Mouse (Mus musculus) gastrocnemius, postnatal 10 days (tissue): ENCODE measurements around the gene 4932438H23Rik. TPM values are rescaled to one million over a fixed set of nuclear protein-coding genes. Genes with fewer than 3 reads are reported as not detected.

Source experiments
- DNase-seq: peaks from one replicate; pipeline ENCODE4 v3.0.0; 2021; ENCODE audit warnings: mixed read lengths
- total RNA-seq, 2 experiments: library from RNA; stranded (reverse); gene quantifications; 2 replicates each; pipeline ENCODE4 v1.2.3; 2021

4932438H23Rik gene
- total RNA-seq, 2 experiments from 2014 or later = 1.3 to 2.6 TPM

DNA sequence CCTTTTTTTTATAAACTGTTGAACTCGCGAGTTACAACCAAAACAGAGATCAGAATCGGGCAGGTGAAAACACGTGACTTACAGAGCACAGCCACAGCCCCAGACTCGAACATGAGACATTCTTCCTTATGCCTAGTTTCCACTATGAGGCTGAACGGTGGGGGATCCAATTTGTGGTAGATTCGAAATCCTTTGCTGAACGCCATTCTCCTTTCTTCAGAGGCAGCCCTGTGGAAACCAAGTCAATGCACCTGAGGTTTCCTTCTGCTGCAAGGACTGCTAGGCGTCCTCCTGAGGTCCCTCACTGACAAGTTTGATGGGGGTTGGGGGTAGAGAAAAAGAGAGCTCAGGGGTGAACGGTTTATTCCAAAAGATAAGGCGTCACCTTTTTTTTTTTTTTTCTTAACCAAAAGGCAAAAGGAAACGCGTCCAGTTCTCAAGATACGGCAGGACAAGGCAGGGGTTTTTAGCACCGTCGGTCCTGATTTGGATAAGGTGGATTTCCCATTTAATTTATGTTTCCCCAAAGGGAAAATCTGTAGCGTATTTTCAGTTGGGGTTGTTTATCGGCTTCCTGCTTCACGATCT, 84.9 kb downstream of the 4932438H23Rik start:
- no peak for DNase-seq

- DNase-seq = no peak
These were observed 89.9 kb downstream of the 4932438H23Rik start for GRCm38 (mm10) chr16:91004915-91005538.

Other genes with a start within 250 kb of the 4932438H23Rik start
- gene Cfap298, start 160.0 kb downstream of the 4932438H23Rik start, total RNA-seq = 10 to 100 TPM; 23.8 to 27.0 TPM
- gene Synj1, start 83.8 kb downstream of the 4932438H23Rik start, total RNA-seq = 10 to 100 TPM; 14.6 TPM
- gene Paxbp1, start 50.6 kb downstream of the 4932438H23Rik start, total RNA-seq = 10 to 100 TPM; 12.8 to 26.2 TPM
- not detected for gene Olig2, start 130.3 kb upstream of the 4932438H23Rik start, total RNA-seq
- gene Olig1, start 174.7 kb upstream of the 4932438H23Rik start, total RNA-seq = under 1 TPM; 0.28 to 0.38 TPM